Mouse (Mus musculus): ENCODE results near the gene Zbtb5.
"Not testable (repeated sequence)": the region's sequence is repeated elsewhere in the genome, so short reads cannot be mapped to it uniquely, and the experiment has no call there.

Zbtb5 gene

DNA sequence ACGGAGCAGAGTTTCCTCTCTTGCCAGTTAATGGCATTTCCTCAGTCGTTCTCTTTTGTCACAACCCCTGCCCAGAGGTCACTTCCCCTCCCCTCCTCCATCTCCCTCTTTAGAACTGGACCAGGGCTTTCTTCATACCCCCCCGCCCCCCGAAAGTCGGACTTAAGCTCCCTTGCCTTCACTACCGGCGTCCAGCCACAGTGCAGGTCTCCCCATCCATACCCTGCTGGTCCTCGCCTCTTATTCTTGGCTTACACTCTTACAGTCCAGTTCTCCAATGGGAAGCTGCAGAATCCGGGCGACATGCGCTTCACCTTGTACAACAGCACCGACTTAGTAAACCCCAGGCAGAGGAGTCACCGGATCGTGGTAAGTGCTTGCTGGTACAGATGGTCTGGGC is 6.8 kb upstream of the Zbtb5 start:
- ChIA-PET CTCF (interaction anchor here in 3 of 4 experiments (0.5 to 1.3 kb wide), 8 partner anchors 26 to 656 kb away, joined by 3 to 14 read pairs (median 3); no protein-coding TSS in a partner anchor), POLR2A (interaction anchor here in 3 of 4 experiments (0.6 to 2.1 kb wide), 23 partner anchors 8 to 851 kb away, joined by 3 to 15 read pairs (median 4); partner anchors contain the start of genes Grhpr (in 2 of the 3) and Fbxo10 (in 1 of the 3))

DNA sequence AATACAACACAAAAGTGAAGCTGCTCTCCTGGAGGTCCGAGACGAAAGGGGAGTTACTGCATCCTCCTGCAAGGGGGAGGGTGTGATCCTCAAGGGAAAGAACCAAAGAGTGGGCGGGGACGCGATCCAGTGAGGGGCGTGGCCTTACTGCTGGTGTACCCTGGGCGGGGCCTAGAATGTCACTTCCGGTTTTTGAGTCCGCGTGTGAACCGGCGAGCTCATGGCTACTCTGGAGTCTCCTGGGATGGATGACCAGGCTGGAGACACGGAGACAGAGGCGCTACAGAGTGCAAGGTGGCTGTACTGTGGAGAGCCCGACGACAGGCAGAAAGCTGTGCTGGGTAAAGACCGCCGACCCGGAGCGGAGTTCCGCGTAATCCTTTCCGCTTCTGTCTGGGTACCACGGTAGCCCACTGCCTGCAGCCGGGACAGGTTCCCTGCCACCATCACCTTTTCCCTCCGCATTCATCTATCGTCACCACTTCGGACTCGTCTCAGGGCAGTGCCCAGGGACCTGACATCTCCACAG is 6.3 kb upstream of the Zbtb5 start, which contains the start of gene Polr1e:
TSS of gene Polr1e (plus strand) at position 132 of the 529 bp plus-strand sequence.
- ChIA-PET CTCF (interaction anchor here (0.5 to 1.3 kb wide), 12 partner anchors 27 to 560 kb away, joined by 3 to 14 read pairs (median 3); no protein-coding TSS in a partner anchor), POLR2A (interaction anchor here (0.6 to 2.1 kb wide), 30 partner anchors 8 to 850 kb away, joined by 3 to 15 read pairs (median 4); partner anchors contain the start of genes Grhpr (in 3 of the 4) and Fbxo10 (in 1 of the 4))

DNA sequence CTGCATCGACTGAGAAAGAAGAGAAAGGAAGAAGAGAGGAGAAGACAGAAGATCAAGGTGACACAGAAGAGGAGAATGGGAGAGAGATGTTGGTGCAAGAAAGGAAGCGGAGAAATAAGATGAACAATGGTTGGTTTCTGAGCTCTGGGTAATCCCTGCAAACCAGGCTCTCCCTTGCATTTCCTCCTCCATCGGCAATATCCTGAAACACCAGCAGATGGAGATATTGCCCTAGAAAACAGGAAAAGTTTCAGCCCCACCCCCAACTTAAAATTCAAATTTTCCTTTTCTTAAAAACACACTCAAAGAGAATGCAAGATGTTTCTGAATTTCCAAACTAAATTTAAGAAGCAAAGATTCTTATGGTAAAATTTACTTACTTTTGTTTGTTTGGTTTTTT is 3.4 kb upstream of the Zbtb5 start:
- ChIA-PET POLR2A (interaction anchor here in 2 of 4 experiments (0.9 to 2.3 kb wide), 8 partner anchors 12 to 402 kb away, joined by 3 to 7 read pairs (median 4); partner anchors contain the start of gene Tomm5 (in 1 of the 2)), CTCF (interaction anchor here (0.5 to 1.4 kb wide), 11 partner anchors 14 to 1364 kb away, joined by 3 to 8 read pairs (median 3); no protein-coding TSS in a partner anchor)

DNA sequence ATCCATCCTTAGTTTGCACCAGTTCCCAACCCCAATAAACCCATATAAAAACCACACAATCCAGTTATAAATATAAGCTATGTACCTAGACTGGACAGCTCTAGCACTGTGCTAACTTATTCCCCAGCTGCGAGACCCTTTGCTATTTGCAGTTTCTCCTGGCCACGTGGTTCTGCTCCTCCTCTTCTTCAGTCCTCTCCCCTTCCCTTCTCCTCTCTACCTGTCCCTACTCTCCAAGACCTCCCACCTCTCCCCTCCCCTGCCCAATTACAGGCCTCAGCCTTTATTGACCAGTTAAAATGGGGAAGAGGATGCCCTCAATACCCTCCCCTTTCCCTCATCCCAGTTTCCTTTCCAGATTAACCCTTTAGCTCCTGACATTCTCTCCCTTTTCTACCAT is 1.3 kb upstream of the Zbtb5 start:
- CTCF ChIA-PET, result interaction anchor here in 2 of 4 experiments (1.0 to 2.3 kb wide), 4 partner anchors 40 to 802 kb away, joined by 3 to 9 read pairs (median 4); partner anchors contain the start of gene Tomm5 (in 1 of the 2)

DNA sequence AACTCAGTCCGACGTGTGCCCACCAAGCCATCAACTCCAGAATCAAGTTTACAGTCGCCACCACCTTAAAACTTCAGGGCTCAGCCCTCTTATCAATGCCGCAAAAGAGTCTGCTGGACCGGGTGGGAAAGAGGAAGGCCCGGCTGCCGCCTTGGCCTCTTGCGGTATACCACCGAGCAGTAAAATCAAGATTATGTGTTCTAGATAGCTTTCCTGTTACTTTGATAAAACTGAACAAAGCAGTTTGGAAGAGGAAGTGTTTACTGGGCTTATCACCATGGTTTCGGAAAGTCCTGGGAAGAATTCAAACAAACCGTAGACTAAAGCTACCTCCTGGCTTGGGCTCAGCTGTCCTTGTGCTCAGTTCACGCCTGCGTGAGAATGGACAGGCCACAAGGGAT is 819 bp upstream of the Zbtb5 start:
- POLR2A ChIA-PET, result interaction anchor here in 3 of 4 experiments (0.6 to 3.3 kb wide), 63 partner anchors 8 to 1001 kb away, joined by 3 to 39 read pairs (median 5); partner anchors contain the start of genes Grhpr (in 3 of the 3), Tomm5 (in 2 of the 3), Zcchc7 (in 2 of the 3) and Dcaf10 (in 1 of the 3)
- CTCF ChIA-PET, result interaction anchor here in 3 of 4 experiments (0.6 to 2.3 kb wide), 25 partner anchors 12 to 842 kb away, joined by 3 to 21 read pairs (median 4); partner anchors contain the start of genes Grhpr (in 1 of the 3) and Tomm5 (in 1 of the 3)

More for the DNA sequence above, 1.3 kb upstream of the Zbtb5 start:
- POLR2A ChIA-PET, result interaction anchor here in 2 of 4 experiments (0.6 to 3.3 kb wide), 29 partner anchors 8 to 1001 kb away, joined by 3 to 39 read pairs (median 6); partner anchors contain the start of genes Fbxo10 (in 1 of the 2), Grhpr (in 1 of the 2), Tomm5 (in 1 of the 2) and Zcchc7 (in 1 of the 2)

DNA sequence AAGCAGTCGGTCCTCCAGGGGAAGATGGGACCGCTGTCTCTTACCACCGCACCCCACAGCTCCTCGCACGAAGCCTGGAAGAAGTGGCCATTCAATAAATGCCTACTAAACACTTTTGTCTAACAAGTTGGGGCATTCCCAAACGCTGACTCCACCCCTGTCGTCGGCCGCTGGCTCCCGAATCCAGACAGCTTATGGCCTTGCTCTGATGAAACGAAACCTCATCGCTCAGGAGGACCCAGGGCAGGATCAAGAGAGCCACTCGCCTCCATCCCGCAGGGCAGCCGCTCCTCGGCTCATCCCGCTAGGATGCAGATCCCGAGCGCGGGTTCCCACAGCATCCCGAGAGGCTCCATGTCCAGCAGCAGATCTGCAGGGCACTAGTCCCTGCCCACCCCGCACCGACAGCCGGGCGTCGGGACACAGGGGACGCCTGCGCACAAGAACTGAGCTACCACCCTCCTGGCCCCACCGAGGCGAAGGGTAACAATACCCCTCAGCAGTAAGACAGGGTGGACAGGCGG is 569 bp downstream of the Zbtb5 start:
- POLR2A ChIA-PET, result interaction anchor here (0.6 to 3.3 kb wide), 42 partner anchors 9 to 1314 kb away, joined by 3 to 39 read pairs (median 5); partner anchors contain the start of genes Grhpr (in 3 of the 4), Zcchc7 (in 2 of the 4), Slc25a51 (in 1 of the 4) and Tomm5 (in 1 of the 4)
- CTCF ChIA-PET, result interaction anchor here in 3 of 4 experiments (0.5 to 2.3 kb wide), 17 partner anchors 11 to 961 kb away, joined by 3 to 21 read pairs (median 4); partner anchors contain the start of genes Grhpr (in 1 of the 3) and Tomm5 (in 1 of the 3)

DNA sequence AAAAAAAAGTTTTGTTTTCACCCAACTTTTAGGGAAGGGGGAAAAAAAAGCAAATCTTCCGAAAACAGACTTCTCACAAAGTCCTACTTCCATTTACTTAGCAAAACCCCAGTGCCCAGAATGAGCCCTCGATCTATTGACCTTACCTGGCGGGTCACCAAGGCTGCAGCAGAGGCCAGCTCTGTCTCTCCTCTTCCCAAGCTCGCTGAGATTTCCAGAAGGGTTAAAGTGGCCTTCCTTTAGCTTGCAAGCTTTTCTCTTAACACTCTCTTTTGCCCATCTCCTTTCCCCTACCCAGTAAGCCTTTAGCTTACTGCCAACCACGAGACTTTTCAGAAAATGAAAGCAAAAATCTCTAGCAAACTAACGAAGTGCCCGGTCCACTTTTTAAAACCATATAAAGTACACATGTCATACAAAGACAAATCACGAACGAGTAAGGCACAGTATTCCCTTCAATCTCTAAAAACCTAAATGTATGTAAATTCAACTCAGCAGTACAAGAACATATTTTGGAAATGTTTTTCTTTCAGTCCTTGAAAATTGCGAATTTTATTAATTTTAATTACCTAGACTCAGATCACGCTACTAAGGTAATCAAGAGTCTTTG is 1.3 kb downstream of the Zbtb5 start:
- ChIA-PET CTCF (interaction anchor here in 1 of 4 experiments (0.9 to 2.3 kb wide), 3 partner anchors 10 to 38 kb away, joined by 3 to 21 read pairs (median 11); no protein-coding TSS in a partner anchor), POLR2A (interaction anchor here (0.6 to 3.3 kb wide), 20 partner anchors 9 to 1967 kb away, joined by 3 to 39 read pairs (median 7); partner anchors contain the start of genes Grhpr (in 3 of the 4), Slc25a51 (in 1 of the 4) and Tomm5 (in 1 of the 4))

DNA sequence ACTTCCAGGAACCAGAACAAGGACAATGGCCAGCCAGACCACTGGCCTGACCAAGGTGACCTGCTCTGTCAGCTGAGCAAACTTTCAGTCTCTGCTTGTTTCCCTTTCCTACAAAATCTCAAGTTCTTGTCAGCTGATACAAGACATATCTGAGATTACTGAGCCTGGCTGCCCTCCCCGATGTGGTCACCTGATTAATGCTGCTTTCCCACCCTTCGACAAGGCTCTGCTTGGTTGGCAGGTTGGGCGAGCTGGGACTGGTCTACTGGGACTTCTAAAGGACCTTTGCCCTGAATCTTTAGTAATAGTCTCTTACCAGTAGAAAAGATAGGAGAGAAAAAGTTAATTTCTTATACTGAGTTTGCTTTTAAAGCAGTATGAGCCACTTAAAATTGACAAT is 6.8 kb downstream of the Zbtb5 start:
- ChIA-PET CTCF (interaction anchor here in 2 of 4 experiments (0.6 to 0.9 kb wide), 2 partner anchors 24 to 158 kb away, joined by 3 read pairs; partner anchors contain the start of gene Grhpr (in 1 of the 2)), POLR2A (interaction anchor here in 1 of 4 experiments (1.2 kb wide), 1 partner anchor 8 kb away, joined by 4 read pairs; no protein-coding TSS in a partner anchor)

DNA sequence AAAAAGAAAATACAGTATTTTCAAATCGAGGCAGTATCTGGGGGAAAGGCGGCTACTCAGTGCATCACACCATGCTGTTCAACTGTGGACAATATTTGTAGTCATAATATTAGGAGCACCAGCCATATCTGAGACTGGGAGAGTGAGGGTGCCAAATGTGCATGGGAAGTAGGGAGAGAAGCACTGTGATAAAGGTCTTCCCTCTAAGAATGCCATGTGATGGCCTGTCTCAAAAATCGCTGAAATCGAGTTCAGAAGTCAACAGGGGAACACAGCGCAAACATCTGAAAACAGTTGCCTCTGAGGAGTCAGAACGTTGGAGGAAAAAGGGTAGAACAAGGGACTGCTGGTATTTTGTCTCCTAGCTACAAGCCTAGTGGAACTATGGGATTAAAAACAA is 12.2 kb downstream of the Zbtb5 start:
- ChIA-PET POLR2A (interaction anchor here in 2 of 4 experiments (0.7 to 3.7 kb wide), 3 partner anchors 10 to 26 kb away, joined by 3 to 27 read pairs (median 5); partner anchors contain the start of gene Zbtb5 (in 1 of the 2)), CTCF (interaction anchor here in 3 of 4 experiments (0.7 to 1.5 kb wide), 4 partner anchors 12 to 1280 kb away, joined by 3 to 4 read pairs (median 4); partner anchors contain the start of gene Zbtb5 (in 1 of the 3))

DNA sequence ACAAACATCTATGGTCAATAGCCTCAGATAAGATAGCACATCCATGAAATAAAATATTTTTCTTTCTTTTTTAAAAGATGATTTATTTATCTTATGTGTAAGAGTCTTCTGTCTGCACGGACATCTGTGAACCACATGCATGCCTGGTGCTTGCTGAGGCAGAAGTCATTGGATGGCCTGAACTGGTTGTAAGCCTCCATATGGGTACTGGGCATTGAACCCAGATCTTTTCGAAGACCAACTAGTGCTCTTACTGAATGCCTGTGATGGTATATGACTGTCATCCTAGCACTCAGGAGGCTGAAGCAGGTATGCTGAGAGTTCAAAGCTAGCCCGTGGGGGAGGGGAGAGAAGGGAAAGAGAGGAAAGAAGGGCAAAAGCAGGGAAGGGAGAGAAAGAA is 14.1 kb downstream of the Zbtb5 start:
- CTCF ChIA-PET, result no interaction called here
- POLR2A ChIA-PET, result interaction anchor here in 1 of 4 experiments (1.3 to 5.1 kb wide), 2 partner anchors 12 to 13 kb away, joined by 3 to 21 read pairs; no protein-coding TSS in a partner anchor

DNA sequence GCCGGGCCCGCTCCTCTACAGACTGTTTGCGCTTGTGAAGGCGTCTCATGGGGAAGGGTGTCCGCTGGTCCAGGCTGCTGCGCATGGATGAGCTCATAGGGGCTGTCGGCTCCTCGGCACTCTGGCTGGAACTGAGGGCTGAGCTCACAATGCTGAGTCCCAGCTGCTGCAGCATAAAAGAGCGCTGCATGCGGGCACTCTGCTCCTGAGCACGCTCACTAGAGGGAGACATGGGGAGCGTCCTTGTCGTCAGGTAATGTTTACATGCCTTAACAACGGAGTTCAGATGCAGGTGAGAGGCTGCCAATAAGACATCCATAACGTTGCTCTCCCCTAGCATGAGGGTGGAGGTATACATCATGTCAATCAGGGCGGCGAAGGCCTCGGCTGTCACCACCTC is 17.4 kb downstream of the Zbtb5 start:
- POLR2A ChIA-PET, result interaction anchor here in 3 of 4 experiments (0.6 to 5.1 kb wide), 13 partner anchors 10 to 522 kb away, joined by 3 to 21 read pairs (median 4); partner anchors contain the start of genes Grhpr (in 2 of the 3), Zbtb5 (in 2 of the 3) and Polr1e (in 1 of the 3)
- CTCF ChIA-PET, result interaction anchor here in 1 of 4 experiments (1.1 to 2.1 kb wide), 4 partner anchors 10 to 22 kb away, joined by 3 to 5 read pairs (median 4); partner anchors contain the start of gene Grhpr

DNA sequence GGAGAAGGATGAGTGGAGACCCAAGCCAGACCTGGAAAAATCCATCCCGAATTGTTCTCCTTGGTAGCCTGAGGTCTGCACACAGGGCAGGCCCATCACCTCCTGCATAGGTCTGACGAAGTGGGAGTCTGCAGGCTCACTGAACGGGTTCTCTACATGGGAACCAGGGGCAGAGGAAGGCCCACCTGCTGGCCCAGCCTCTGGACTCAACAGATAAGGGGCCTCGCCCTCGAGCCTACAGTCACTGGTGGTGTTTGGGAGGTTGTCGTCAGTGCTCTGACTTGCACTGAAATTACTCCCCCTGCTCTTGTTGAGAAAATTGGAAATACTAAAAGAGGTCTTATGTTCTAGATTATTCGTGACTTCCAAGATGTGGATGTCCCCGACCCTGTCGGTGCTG is 18.4 kb downstream of the Zbtb5 start:
- ChIA-PET CTCF (interaction anchor here in 1 of 4 experiments (1.2 kb wide), 1 partner anchor 13 kb away, joined by 3 read pairs; the partner anchor contains the start of gene Grhpr), POLR2A (interaction anchor here in 2 of 4 experiments (0.8 to 2.6 kb wide), 5 partner anchors 14 to 238 kb away, joined by 3 to 16 read pairs (median 3); partner anchors contain the start of genes Grhpr (in 1 of the 2) and Zbtb5 (in 1 of the 2))

DNA sequence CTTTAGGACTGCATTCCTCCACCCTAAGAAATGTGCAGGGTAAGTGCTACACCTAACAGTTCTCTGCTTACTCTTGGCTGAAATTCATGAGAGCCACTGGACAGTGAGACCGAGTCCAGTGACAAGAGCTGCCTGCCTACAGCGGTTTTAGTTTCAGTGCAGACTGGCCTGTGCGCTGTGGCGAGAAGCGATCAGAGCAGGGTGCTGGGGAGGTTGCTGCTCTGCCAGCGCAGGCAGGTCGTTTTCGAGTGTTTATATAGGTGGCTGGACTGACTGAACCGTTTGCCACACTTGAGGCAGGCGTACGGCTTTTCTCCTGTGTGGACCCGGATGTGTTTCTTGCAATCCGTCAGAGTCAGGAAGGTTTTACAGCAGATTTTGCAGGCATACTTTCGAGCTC is 19.0 kb downstream of the Zbtb5 start:
- CTCF ChIA-PET, result not testable (repeated sequence)
- POLR2A ChIA-PET, result interaction anchor here in 3 of 4 experiments (0.6 to 1.2 kb wide), 3 partner anchors 18 to 36 kb away, joined by 3 to 10 read pairs (median 3); partner anchors contain the start of gene Zbtb5 (in 1 of the 3)

DNA sequence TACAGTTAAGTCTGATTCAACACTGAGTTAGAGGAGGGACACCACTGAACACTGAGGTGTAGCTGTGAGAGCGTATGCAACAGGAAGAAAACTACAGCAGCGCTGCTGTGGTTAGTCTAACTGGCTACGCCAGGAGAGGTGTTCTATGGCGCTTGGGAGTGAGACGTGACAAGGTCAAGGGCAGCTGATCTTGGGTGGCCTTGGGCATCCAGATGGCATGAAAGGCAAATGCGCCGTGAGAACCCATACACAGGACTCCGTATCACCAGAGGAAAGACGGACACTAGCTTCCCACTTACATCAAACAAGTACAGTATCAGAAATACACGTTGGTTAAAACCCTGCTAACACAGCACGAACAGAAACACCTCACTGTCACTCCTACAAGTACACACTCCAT is 19.9 kb downstream of the Zbtb5 start:
- CTCF ChIA-PET, result interaction anchor here in 1 of 4 experiments (0.6 to 1.4 kb wide), 2 partner anchors 11 to 127 kb away, joined by 3 read pairs; partner anchors contain the start of gene Grhpr

DNA sequence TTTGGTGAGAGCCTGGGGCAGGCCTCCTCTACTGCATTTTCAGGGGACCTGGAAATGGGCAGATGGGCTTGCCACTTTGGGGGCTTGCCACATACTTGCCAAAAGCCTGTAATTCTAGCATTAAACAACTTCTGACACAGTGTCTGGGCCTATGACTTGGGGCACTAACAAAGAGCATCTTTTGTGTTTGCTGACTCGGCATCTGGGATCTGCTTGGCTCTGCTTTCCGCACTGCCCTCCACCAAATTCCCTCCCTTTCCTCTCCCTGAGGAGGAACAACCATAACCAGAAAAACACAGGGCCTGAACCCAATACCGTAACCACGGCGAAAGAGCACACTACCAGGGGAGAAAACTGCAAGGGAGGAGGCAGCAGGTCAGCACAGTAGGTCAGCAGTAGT is 21.7 kb downstream of the Zbtb5 start:
- POLR2A ChIA-PET, result no interaction called here

More for the DNA sequence above, 19.9 kb downstream of the Zbtb5 start:
- POLR2A ChIA-PET, result interaction anchor here in 1 of 4 experiments (1.1 kb wide), 1 partner anchor 10 kb away, joined by 20 read pairs; no protein-coding TSS in a partner anchor

DNA sequence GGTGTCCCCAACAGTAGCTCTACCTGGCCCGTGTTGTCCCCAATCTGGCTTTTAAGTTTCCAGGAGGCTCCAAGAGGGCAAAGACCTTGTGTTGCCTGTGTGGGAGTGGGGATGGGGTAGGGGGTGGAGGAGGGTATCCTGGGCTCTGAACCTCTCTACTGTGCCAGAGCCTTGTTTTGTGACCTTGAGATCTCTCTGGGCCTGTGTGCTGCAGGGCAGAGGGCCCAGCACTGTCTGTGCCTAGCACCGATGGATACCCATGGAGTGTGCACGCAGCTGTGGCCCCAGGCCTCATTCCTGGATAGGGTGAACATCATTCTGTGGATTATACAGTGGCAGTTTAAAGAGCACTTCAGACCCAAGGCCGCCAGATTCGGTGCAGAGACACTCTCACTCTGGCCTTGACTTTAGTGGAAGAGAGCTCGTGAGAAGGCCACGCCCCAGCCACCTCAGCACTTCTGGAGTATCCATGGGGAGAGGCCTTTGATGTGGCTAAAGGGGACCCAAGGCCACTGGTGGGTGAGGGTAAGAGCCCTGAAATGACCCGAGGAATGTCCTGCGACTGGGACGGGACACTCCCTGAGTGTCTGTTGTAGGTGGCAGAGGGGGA is 29.0 kb downstream of the Zbtb5 start:
- CTCF ChIA-PET, result interaction anchor here in 2 of 4 experiments (0.6 to 3.2 kb wide), 3 partner anchors 10 to 1947 kb away, joined by 3 to 10 read pairs (median 3); no protein-coding TSS in a partner anchor

More for the DNA sequence above, 21.7 kb downstream of the Zbtb5 start:
- CTCF ChIA-PET, result interaction anchor here in 1 of 4 experiments (0.6 kb wide), 1 partner anchor 764 kb away, joined by 8 read pairs; no protein-coding TSS in a partner anchor

More for the DNA sequence above, 29.0 kb downstream of the Zbtb5 start:
- POLR2A ChIA-PET, result interaction anchor here in 3 of 4 experiments (0.7 to 3.6 kb wide), 7 partner anchors 14 to 427 kb away, joined by 3 to 21 read pairs (median 4); partner anchors contain the start of gene Zbtb5 (in 2 of the 3)
